25 mouse cellular contexts compared by ENCODE assay signal in the genomic region with DNA sequence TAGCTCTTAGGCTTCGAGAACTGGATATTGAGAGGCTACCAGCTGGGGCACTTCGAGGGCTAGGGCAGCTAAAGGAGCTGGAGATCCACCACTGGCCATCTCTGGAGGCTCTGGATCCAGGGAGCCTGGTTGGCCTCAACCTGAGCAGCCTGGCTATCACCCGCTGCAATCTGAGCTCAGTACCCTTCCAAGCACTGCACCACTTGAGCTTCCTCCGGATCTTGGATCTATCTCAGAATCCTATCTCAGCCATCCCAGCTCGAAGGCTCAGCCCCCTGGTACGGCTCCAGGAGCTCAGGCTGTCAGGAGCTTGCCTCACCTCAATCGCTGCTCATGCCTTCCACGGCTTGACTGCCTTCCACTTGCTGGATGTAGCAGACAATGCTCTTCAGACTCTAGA. TPM values are rescaled to one million over a fixed set of nuclear protein-coding genes. Genes with fewer than 3 reads are reported as not detected.
"Had no signal": no experiment of that assay in that cellular context is flagged by ENCODE, and none has a peak within 500 bp of the region (broad histone marks: within the 10 kb centered on the region; RNA-seq: fewer than 3 reads in every experiment).

No protein-coding gene starts in this region.

- H3K4me1 ChIP-seq: liver, embryonic 13.5 days; liver, embryonic 15.5 days had no signal

- H3K4me2 ChIP-seq: heart, embryonic 12.5 days; hindbrain, embryonic 13.5 days; hindbrain, embryonic 15.5 days; intestine, embryonic 15.5 days; limb, embryonic 12.5 days; liver, embryonic 13.5 days; liver, embryonic 15.5 days had no signal

- DNase-seq: gastrocnemius, postnatal 36 days; heart, adult 2 months; heart, postnatal 10 days; heart, postnatal 4 days; kidney, adult 18-20 months; kidney, adult 8-10 months; kidney, postnatal 10 days; kidney, postnatal 25 days; kidney, postnatal 4 days; liver, embryonic 13.5 days; liver, postnatal 0 days had no signal

- H3K36me3 ChIP-seq: heart, embryonic 10.5 days; heart, embryonic 12.5 days; hindbrain, embryonic 13.5 days; hindbrain, embryonic 15.5 days; intestine, embryonic 15.5 days; limb, embryonic 10.5 days; limb, embryonic 12.5 days; liver, embryonic 13.5 days; liver, embryonic 15.5 days had no signal

- H3K9me3 ChIP-seq: heart, embryonic 10.5 days; heart, embryonic 12.5 days; hindbrain, embryonic 13.5 days; hindbrain, embryonic 15.5 days; intestine, embryonic 15.5 days; limb, embryonic 10.5 days; limb, embryonic 12.5 days; liver, embryonic 13.5 days; liver, embryonic 15.5 days had no signal

- H3K9ac ChIP-seq: heart, embryonic 12.5 days; hindbrain, embryonic 15.5 days; intestine, embryonic 15.5 days; limb, embryonic 12.5 days; liver, embryonic 13.5 days; liver, embryonic 15.5 days; liver, postnatal 0 days had no signal

- H3K4me3 ChIP-seq: heart, adult 2 months; heart, embryonic 10.5 days; heart, embryonic 12.5 days; hindbrain, embryonic 13.5 days; hindbrain, embryonic 15.5 days; intestine, embryonic 15.5 days; layer of hippocampus, adult 2 months; left cerebral cortex, adult 2 months; limb, embryonic 10.5 days; limb, embryonic 12.5 days; liver, embryonic 13.5 days; liver, embryonic 15.5 days had no signal

- ATAC-seq: inflammation-experienced regulatory T-cells, adult 6 months; intestine, embryonic 15.5 days; intestine, postnatal 0 days; liver, postnatal 0 days had no signal

- H3K27ac ChIP-seq: heart, adult 2 months; heart, embryonic 10.5 days; hindbrain, embryonic 13.5 days; hindbrain, embryonic 15.5 days; intestine, embryonic 15.5 days; layer of hippocampus, adult 2 months; left cerebral cortex, adult 2 months; limb, embryonic 10.5 days; limb, embryonic 12.5 days; liver, embryonic 13.5 days; liver, embryonic 15.5 days had no signal

RNA-seq across cellular contexts. Expression of gene Lingo4, which starts 4.1 kb away (rescaled TPM):
- total RNA-seq: granulocyte monocyte progenitor cell, adult 5-6 weeks had no signal
- polyA plus RNA-seq: heart, embryonic 10.5 days; heart, embryonic 12.5 days; limb, embryonic 10.5 days; limb, embryonic 12.5 days had no signal

RNA-seq across cellular contexts. Expression of gene Rorc, which starts 29.9 kb away (rescaled TPM):
- total RNA-seq: granulocyte monocyte progenitor cell, adult 5-6 weeks had no signal

RNA-seq across cellular contexts. Expression of gene C2cd4d, which starts 40.2 kb away (rescaled TPM):
- total RNA-seq: granulocyte monocyte progenitor cell, adult 5-6 weeks; heart, adult 2 months; heart, postnatal 25 days; heart, postnatal 4 days had no signal
- polyA plus RNA-seq: inflammation-experienced regulatory T-cells, adult 6 months; liver, embryonic 13.5 days had no signal
